Mouse (Mus musculus) gastrocnemius, postnatal 14 days (tissue): ENCODE measurements around the gene Gm5294. TPM values are rescaled to one million over a fixed set of nuclear protein-coding genes. Genes with fewer than 3 reads are reported as not detected.

Experiments
- DNase-seq: peaks from one replicate; pipeline ENCODE4 v3.0.0; 2021; ENCODE audit warnings: mixed read lengths
- intact Hi-C: fragments of 180-260 bp; cut with DNase I; formaldehyde crosslinking; loops from one replicate; pipeline ENCODE4 v1.15.1; 2025; ENCODE audit warnings: low total_unique reads
- total RNA-seq, 2 experiments: library from RNA; stranded (reverse); gene quantifications; 2 replicates each; pipeline ENCODE4 v1.2.3; 2021

The Gm5294 gene
- total RNA-seq, 2 experiments from 2014 or later: not detected

DNA sequence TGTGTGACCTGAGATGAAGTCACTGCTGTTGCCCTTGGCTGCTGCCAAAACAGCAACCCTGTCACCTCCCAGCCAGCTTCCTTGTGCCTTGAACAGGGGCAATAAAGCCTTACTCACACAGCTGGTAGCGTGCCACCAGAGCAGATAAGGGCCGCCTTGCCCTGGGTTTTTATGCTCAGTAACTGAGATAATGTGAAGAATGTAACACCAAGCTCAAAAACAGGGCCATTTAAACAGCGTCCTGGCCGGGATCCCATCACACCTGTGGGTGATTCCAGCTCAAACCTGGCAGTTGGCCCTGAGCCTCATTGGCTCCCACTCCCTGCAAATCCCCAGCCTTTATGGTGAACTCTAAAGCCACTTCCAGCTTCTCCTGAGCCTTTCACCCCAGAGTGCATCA, 26.6 kb downstream of the Gm5294 start:
- DNase-seq: no peak

DNA sequence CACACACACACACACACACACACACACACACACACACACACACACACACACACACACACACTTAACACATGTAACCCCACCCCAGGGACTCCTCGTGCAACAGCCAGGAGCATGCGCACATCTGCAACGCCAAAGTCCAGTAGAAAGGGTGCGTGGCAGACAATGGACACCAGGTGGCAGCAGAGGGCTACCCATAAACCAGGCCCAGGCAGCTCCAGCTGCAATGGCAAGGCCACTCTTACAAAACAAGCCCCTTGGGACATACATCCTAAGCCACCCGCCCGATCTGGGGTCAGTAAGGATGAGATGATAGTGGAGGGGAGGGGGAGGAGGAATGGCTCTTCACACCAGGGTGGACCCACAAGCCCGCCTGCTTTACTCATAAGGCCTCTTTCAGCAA, 28.2 kb downstream of the Gm5294 start:
- peak; percentile 83 for DNase-seq
- intact Hi-C loops: loop anchor here (2.0 kb wide), 1 partner anchor 331 kb away; no protein-coding TSS in a partner anchor

More for the DNA sequence above, 26.6 kb downstream of the Gm5294 start:
- intact Hi-C loops: loop anchor here (2.0 kb wide), 1 partner anchor 236 kb away; no protein-coding TSS in a partner anchor

DNA sequence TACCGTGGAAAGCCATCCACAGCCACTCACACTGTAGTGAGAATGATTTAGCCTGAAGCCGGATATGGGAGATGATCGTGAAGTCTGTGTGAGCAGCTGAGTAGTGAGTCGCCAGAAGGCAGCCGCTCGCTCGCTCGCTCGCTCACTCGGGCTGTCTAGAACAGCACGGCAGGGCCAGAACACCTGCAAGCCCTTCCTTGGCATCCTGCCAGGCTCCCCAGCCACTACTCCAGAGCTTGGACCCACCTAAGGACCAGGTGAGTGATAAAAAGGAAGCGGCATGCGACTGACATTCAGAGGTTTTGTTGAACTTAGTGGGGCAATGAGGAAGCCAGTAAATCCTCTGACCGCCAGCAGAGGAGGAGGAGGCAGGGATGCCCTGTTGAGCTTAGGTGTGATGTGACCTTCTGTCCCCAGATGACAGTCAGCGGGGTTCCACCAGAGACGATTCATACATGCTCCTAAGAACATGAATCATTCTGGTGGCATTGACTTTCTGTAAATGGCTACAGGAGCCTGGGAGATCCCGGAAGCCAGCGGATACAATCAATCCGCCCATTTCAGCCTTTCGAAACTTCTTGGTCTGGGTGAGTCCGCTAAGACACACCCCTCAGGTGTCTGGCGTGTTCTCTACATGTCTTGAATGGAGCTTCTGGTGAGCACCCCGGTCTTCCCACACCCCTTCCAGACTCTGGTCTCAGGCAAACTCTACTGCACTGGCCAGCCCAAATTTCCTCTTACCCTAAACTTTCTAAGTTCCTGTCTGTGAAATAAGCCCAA, 30.0 kb downstream of the Gm5294 start:
- no peak for DNase-seq
- intact Hi-C loops: loop anchor here (2.0 kb wide), 1 partner anchor 329 kb away; no protein-coding TSS in a partner anchor

DNA sequence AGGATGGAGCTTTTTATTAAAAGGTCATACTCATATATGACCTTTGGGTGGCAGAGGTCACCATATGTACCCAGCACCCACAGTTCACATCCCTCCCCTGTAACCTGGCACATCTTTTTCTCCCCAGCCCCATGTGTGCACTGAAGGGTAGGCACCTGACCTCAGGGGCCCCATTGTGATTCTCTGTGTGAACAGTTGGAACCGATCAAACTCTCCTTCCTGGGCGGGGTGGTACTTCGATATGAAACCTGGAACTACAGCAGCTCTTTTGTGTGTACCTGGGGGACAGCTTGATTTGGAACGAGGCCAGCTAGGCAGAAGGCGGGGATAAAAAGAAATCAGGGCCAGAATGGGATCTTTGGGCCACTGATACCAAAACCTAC, 30.6 kb downstream of the Gm5294 start:
- intact Hi-C loops: no loop called here
- DNase-seq: no peak

DNA sequence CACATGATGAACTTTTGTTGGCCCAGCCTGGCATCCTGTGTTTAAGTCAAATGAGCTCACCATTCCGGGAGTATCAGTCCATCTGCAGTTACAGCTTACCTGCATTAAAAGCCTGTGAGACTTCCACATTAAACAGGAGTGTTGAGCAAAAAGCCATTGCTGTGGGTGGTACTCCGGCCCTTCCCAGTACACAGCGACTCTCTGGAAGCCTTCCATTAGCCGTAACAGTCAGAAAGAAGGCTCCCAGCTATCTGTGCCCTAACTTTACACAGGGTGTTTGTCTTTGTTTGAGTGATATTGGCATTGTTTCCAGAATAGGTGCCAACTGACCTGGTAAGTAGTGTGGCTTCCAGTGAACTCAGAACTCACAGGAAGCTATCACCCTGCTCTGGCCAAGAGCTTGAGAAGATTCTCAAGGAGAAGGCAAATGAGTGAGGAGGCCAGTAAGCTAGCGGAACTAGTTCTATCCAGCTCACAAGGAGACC, 31.5 kb downstream of the Gm5294 start:
- no peak for DNase-seq
- intact Hi-C loops: no loop called here

DNA sequence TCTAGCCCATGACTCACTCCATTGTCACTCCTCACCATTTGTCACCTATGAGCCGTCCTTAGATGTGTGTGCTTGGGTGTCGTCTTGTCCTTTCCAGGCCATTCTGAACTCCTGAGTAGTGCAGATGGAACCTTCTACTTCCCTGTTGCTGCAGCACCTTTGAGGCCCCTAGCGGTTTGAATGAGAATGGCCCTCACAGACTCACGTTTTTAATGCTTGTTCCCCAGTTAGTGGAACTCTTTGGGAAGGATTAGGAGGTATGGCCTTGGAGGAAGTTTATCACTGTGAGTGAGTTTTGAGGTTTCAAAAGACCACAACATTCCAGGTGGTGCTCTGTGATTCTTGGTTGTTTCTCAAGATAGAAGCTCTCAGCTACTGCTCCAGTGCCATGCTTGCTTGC, 32.3 kb downstream of the Gm5294 start:
- intact Hi-C loops: no loop called here
- DNase-seq: no peak

DNA sequence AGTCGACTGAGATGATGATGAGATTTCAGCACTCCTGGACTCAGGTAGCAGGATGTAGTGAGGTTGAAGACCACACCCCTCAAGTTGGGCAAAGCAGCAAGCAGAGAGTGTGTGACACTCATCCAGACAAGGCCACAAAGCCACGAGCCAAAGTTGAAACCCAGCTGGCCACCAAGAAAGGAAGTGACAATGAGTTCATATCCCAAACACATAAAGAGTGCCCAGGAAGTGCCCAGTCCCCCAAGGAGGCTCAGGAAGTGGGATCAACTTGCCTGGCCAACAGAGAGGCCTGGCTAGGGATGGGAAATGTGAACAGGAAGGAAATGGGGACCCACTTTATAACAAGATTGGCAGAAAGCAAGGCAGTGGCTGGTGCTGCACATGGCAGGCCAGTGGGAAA, 33.5 kb downstream of the Gm5294 start:
- no peak for DNase-seq
- intact Hi-C loops: no loop called here

DNA sequence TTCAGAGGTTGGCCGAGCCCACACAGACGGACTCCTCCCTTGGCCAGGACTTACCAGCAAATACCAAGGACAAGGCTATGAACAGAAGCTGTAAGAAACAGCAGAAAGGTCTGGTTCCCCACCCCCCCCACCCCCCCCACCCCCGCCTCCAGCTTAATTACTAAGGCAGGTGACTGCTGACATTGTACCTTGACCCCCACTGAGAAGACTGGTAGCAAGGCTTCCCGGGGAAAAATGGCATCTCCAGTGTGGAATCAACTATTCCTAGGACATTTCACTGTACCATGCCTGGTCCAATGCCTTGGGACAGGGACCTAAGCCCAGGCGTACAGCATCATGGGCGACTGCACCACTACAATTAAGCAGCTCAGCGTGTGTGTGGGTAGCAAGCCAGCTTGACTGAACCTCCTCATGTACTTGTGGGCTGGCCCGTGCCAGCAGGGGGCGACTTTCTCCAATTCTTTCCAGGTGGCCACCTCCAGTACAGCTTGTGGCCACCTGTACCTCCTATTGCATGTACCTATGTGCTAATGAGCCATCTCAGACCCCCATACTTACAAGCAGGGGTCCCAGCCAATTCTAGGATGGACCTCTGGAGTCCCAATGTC, 37.2 kb downstream of the Gm5294 start:
- intact Hi-C loops: loop anchor here (5.0 kb wide), 1 partner anchor 150 kb away; no protein-coding TSS in a partner anchor
- peak; percentile 78 for DNase-seq

DNA sequence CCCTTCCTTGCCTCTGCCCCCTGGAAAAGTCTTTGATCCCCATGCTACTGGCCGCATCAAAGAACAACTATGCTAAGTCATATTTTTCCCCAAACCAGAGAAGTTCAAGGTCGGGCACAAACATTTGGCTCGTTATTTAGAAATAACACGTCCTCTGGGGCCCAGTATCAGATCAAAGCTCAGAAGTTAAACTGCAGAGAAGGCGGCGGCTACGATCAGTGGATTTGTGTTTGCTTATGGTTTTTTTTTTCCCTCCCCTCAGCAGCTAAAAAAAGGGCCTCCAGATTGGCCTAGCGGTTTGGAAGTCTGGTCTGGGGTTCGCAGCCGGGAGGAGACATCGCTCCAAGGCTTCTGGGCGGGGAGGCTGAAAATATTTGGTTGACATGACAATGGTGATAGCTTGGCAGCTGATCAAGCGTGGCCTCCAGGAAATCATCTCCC, 38.0 kb downstream of the Gm5294 start:
- DNase-seq: no peak
- intact Hi-C loops: loop anchor here (5.0 kb wide), 1 partner anchor 149 kb away; no protein-coding TSS in a partner anchor

DNA sequence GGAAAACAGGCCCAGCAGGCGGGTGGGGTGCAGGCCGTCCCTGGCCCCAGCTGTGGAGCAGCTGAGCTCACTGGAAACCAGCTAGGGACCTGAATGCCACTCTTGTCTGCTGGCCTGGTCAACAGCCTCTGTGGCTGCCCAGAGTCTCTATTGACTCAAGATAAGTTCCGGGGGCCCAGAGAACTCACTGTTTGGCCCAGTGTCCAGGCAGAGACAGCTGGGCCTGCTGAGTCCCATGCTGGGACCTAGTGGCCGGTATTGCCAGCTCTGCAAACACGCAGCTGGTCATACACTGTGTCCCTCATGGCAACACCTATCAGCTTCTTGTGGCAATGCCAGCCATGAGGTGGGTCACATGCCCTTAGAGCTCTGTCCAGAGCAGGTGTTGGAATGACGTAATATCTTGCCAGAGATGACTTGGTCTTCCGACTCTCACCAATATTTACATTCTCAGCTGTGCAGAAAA, 43.8 kb downstream of the Gm5294 start:
- peak; percentile 51 for DNase-seq
- intact Hi-C loops: no loop called here

DNA sequence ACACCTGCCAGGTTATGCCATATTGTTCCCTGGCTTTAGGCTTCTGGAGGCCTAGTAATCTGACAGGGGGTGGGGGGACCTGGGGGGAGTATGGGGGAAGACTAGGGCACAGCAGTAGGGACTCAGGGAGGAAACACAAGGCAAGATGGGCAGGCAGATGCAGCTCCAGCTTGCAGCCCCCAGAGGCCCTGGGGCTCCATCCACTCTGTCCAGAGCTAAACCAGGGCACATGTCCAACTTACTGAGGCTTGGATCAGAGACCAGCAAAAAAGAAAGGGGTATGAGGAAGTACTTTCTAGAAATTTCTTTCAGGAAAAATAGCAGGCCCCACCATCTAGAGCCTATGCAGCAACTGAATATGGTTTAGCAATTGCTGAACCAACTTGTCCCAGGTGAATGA, 44.3 kb downstream of the Gm5294 start:
- DNase-seq: no peak
- intact Hi-C loops: no loop called here

DNA sequence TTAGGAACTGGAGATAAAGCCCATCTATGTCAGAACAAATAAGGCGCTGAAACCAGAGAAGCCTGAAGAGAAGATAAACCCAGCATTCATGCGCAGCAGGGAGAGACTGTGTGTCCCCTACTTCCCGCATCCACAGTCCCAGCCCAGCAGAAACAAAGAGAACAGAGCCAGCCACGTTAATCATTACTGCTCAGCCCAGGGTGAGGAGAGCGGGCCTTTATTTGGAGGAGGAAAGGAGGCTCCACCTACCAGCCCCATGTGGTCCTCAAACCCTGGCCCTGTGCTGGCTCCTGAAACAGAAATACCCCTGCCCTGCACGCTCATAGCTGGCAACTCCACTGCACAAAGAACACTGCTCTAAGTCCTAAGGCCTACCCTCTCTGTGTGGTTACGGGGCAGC, 45.0 kb downstream of the Gm5294 start:
- no peak for DNase-seq
- intact Hi-C loops: no loop called here

DNA sequence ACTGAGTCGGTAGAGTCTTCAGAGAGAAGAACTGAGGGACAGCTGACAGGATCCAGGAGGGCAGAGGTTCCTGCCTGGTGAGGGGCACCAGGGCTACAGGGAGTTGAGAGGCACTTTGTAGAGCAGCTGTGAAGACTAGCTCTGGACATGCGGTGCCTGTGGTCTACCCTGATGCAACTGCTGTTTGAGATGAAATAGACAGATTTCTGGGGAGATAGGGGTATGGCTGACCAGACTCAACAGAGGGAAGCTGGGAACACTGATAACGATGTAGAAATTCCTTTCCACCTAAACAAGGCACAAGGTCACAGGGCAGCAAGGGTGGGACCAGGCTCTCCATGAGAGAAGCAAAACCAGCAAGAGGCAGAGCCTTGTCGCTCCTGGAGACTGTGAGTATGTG, 45.8 kb downstream of the Gm5294 start:
- intact Hi-C loops: no loop called here
- no peak for DNase-seq

Other genes with a start within 250 kb of the Gm5294 start
- gene Zfp68, start 200.3 kb upstream of the Gm5294 start, total RNA-seq: 10 to 100 TPM; 14.0 to 15.1 TPM
- 1 to 10 TPM; 2.2 to 2.5 TPM for gene A430033K04Rik, start 197.2 kb upstream of the Gm5294 start, total RNA-seq
- 10 to 100 TPM; 13.6 to 31.5 TPM for gene Fam20c, start 65.6 kb upstream of the Gm5294 start, total RNA-seq
- 10 to 100 TPM; 15.8 to 22.3 TPM for gene Pdgfa, start 177.3 kb downstream of the Gm5294 start, total RNA-seq